Mouse (Mus musculus) gastrocnemius, postnatal 25 days (tissue): ENCODE results near the gene Cerk. TPM values are rescaled to one million over a fixed set of nuclear protein-coding genes. Genes with fewer than 3 reads are reported as not detected.
"Not testable (repeated sequence)": the region's sequence is repeated elsewhere in the genome, so short reads cannot be mapped to it uniquely, and the experiment has no call there.

Source experiments
- DNase-seq: peaks from one replicate; pipeline ENCODE4 v3.0.0; 2022
- total RNA-seq, 2 experiments: library from RNA; stranded (reverse); gene quantifications; 1 replicate in 1 of 2; 2 replicates in 1 of 2; pipeline ENCODE4 v1.2.3; 2021

Gene Cerk
- total RNA-seq, 2 experiments from 2014 or later = 4.6 to 4.9 TPM

DNA sequence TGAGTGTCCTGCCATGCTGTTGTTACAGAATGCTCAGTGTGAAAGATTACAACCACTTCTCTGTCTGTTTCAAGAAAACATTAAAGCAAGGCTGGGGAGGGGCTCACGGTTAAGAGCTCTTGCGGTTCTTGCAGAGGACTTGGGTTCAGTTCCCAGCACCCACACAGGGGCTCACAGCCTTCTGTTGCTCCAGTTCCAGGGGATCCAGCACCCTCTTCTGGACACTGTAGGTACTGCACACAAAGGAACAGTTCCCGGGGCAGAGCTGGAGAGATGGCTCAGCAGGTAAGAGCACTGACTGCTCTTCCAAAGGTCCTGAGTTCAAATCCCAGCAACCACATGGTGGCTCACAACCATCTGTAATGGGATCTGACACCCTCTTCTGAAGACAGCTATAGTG lies 24.1 kb downstream of the Cerk start:
- DNase-seq = not testable (repeated sequence)

DNA sequence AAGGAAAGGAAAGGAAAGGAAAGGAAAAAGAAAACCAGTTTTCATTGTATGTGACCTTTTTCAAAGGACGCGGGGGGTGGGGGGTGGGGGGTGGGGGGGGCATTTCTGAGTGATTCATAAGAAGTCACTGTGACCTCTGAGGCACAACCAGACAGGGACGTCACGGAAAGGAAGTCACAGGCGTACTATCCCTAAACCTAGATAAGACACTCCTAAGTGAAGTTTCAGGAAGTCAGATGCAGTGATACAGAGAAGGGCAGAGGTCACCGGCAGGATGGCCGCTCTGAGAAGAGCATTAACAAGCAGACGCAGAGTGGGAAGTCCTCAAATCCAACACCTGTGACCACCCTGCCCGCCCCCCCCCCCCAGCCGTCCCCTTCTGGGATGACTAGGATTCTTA lies 25.0 kb downstream of the Cerk start:
- DNase-seq = no peak

DNA sequence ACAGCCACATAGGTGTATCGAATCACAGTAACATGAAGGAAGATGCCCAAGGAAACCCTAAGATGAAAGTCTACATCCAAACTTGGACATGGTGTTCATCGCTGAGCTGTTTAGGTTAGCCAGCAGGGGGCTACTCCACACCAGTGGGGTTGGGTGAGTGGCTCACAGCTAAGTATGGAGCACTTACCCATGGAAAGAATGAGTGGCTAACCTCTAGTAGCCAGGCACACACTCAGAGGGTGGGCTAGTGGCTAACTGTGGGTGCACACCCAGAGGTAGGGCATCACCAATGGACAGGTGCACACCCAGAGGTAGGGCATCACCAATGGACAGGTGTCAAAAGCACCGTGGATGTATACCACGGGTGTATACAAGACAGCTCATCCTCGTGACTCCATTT lies 26.2 kb downstream of the Cerk start:
- no peak for DNase-seq

DNA sequence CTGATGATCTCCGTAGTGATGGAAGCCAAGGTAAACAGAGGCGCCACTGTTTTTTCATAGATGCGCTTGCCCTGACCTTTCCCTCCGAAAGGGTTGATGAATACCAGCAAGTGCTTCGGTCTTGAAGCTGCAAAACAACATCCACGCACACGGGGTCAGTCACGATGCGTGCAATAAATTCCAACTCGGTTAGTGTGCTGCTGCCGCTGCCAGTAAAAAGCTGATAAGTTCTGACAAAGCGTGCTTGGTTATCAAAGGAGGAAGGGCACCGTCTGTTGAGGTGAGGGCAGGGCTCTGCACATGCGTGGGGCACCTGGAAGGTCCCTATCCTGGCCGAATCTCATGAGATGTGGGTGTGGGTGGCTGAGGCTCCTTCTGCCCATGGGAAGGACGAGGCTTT lies 26.8 kb downstream of the Cerk start:
- DNase-seq = no peak

DNA sequence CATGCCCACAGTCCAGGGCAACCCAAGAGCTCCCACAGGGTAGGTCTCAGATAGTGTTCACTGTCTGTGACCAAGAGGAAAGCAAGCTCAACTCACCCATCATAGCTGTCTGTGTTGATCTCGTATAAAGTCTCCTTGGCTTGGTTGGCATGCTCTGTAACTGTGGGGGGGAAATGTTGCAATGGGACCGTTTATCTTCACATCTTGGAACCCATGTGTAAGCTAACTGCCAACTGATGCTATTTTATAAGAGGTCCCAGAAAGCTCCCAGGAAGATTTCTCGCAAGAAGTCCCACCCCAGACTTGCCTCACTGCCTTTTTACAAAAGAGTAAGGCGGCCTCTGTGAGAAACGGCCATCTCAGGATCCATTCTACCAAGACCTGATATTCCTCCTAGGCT lies 29.4 kb downstream of the Cerk start:
- no peak for DNase-seq

DNA sequence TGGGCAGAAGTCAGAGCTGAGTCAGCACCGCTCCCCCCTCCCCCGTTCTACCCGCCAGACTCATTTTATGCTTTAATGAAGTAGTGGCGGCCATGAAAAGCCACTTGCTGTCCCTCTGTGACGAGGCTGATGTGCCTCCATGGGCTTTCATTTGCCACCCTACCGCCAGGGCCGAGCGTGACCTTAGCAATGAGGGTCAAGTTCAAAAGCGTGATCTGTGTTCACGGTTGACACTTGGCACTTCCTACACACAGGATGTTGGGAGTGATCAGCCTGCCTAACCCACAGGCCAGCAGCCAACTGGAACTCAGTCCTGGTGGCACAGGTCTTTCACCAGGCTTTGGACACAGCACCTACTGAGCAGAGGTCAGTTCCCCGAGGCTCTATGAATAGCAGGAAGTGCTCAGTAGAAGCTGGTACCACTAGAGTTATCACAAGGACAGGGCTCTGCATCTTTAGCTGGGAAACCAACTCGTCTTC lies 32.4 kb downstream of the Cerk start:
- no peak for DNase-seq

DNA sequence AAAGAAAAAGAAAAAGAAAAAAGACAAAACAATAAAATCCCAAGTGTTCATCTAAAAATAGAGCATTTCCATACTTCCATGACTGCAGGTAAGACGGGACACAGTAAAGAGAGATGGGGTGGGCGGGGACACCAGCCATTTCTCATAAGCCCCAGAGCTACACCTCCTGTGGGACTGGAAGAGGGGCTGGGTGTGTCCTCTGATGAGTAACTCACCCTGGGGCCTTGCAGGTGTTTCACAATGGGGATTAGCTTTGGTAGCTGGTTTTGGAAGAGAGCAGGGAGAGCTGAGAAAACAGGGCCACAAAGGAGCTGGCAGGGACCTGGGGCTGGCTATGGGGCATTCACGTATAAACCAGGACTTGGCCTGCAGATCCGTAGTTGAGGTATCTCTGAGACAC lies 35.3 kb downstream of the Cerk start:
- DNase-seq = no peak

DNA sequence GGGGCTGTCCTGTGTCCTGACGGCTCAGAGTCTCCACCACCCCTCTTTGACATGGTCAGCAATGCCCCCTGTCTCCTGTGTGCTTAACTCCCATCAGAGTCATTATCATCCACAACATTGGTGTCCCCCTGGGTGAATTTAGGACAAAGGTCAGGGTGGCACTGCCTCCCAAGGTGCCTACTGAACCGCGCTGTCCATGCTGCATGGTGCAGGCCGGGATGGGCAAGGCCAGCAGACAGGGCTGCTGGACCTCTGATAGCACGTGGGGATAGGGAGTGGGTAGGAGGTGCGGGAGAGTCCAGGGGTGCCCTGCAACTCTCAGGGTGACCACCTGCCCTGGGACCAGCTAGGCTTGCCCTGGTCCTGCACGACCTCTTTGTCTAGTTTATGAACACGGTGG lies 39.0 kb downstream of the Cerk start:
- DNase-seq = no peak

DNA sequence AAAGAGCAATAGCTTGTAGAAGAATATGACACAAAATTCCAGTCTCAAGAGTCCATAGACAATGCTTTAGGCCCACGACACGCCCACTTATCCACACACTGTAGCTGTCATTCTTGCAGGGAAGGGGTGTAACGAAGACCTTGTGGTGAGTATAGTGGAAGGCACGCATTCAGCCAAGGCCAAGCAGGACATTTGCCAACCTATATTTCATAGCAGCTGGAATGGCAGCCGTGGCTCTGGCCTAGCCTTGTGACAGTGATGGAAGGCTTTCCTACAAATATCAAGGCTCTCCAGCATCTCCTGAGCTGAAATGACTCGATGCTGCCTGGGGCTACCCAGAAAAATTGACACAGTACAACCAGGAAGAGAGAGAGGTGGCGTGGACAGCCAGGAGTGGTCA lies 40.9 kb downstream of the Cerk start:
- no peak for DNase-seq

DNA sequence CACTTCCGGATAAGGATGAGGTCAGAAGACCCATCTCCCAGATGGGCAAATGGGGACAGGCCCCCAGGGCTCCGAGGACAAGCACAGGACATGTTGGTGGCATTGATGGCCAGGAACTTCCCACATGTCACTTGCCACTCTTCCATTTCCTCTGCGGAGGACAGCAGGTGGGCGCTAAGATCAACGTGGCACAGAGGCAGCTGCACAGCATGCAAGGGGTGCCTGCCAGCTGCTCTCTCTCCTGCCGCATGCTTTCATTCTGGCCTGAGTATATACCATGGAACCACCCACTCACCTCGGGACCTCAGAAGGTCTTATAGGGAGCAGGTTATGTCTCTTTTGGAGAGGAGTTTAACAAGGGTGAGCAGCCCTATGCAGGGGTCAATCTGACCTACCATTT lies 41.4 kb downstream of the Cerk start:
- DNase-seq = no peak

DNA sequence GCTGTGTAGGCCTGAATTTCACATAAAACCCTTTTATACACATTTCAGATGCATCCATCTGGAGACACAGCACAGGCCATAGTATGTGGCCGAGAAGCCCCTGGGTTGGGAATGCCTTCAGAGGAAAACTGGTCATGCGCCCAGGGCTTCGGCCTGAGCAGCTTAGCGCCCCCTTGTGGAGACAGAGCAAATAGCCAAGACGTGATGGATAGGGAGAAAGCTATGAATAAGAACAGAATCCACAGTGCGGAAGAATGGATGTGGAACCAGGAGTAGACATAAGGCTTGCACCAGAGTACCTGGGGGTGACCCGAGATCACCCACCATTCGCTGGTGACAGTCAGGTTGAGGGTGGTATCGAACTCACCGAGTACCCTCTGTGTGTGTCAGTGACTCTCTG lies 45.6 kb downstream of the Cerk start:
- no peak for DNase-seq

DNA sequence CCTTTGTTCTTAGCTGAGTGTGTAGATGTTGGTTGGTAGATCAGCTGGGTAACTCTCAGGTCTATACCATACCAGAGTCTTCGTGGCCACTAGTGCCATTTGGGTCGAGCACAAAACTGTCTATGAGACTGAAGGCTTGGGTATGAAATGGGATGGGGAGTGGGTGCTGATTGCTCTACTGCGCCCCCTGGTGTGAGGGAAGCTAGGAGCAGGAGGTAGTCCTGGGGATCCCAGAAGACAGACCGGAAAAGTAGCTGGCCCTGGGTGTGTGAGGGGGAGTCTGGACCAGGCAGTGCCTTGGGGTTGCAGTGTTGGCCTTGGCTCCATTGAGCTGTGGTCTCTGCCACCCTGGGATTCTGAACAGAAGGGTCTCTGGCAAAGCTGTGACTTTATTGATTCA lies 48.3 kb downstream of the Cerk start:
- no peak for DNase-seq

DNA sequence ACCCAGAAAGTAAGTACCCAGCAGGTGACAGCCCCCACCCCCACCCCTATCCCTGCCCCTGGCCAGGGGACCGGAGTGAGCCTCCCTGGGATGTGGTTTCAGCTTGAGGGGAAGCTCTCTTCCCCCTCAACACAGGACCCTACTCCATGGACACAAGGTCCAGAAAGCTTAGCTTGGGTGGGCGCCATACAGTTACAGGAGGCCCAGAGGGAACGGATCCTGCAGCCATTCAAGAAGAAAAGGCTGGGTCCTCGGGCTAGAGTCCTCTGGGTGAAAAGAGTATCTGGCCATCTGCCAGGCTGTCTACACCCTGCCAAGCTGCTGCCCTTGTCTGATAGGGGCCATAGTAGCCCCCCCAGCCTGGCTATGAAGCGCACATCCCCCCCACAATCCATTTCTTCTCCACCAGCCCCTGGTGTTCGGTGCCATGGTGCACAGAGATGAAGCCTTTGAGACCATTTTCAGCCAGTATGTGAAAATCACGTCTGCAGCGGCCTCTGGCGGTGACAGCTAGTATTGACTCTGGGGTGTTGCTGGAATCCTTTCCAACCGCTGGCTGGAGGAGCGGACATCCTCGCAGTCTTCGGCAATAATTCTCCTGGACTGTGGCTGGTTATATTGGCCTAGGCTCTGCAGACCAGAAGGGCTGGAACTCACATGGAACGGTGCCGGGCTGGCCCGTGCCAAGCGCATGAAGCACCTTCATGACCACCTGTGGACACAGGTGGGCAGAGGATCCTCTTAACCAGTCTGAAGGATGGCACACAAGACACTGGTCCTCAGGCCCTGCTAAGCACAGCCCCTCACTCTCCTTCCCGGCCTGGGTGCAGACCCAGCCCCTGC lies 50.8 kb downstream of the Cerk start:
- DNase-seq = peak; percentile 66

DNA sequence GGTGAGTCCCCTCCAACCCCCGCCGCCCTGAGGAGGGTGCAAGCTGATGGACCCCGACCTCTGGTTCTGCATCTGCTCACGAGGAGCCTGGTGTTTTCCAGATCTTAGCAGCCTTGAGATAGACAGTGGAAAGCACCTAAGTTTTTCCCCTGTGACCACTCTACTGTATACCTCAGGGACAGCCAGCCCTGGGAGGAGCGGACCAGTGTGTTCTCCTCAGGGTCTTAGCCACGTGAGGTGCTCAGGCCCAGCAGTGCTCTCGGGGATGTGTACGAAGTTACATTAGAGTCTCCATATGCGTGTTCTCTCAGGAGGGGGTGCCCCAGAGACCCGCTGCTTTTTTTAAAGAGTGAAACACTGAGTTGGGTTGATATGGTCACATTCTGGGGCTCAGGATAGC lies 55.3 kb downstream of the Cerk start:
- no peak for DNase-seq

DNA sequence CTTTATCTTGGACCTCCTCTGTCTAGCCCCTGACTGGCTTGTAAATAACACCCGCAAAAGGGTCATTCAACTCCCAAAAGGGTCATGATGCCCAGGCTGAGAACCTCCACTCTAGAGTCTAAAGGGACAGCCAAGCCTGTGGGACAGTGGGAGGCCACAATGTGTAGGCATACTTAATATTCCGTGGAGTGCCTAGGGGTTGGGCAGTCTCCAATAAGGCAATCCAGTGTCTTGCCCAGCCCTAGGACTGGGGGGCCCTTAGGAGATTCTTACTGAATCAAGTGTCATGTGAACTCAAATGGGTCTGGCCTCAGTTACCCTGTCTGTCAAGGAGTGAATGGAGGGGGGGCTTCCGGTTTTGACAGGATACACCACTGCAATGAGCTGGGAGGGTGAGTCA lies 56.9 kb downstream of the Cerk start:
- DNase-seq = no peak

DNA sequence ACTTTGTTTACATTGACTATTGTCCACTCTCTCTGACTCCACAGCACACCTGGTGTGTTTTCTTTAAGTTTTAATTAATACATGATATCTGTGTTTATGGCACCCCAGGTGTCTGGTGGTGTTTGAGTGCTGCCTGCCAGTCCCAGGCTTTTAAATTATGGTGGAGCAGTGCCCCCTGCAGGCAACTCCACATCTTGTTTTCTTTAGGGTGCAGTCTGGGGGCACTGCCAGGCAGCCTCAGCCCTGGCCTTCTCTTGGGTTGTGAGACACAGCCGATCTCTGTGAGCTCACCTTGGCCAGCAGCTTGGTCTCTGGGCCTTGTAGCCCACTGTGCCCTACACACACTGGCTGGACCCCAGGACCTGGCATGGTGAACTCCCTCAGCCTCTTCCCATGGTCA lies 61.6 kb downstream of the Cerk start:
- DNase-seq = peak; percentile 68

DNA sequence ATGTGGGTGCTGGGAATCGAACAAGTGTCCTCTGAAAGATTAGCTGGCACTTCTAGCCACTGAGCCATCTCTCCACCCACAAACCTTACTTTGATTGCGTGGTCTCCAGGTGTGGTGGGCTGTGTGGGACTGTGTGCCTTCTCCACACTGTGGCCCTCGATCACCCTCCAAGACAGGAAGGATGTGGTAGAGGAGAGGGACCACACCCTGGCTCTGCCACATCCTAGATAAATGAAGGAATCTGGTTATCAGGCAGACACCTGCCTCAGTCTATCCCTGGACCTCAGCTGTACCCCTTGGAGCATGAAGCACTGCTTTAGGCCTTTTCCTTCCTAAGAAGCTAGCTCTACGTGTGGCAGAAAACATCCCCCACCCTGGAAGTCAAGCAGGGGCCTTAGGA lies 62.5 kb downstream of the Cerk start:
- no peak for DNase-seq

DNA sequence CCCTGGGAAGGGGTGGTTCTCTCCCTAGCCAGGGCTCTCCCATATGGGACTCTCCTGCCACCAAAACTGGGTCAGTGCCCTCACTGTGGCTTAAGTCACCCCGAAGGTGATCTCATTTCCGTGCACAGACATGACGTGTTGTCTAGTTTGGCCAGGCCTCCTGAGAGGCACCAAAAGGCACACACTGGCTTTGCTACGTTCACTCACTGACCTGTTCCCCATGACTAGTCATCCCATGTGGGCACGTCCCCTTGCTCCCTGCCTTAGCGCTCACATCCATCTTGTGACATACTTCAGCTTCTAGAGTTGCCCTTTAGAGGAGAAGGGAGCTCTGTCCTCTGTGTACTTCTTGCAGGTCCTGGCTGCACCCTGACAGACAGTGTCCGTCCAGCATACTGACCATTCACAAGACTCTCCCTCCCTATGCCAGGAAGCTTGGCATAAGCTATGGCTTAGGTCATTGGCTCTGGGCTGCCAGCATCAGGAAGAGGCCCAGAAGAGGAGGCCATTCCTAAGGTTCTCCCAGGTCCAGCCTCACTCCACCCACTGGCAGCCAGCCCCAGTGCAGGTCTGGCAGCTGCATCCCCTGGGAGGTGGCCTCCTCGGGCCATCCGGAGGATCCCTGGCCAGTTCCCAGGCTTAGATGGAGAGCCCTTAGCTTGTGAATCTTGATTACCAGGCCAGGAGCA lies 63.5 kb downstream of the Cerk start:
- peak; percentile 82 for DNase-seq

DNA sequence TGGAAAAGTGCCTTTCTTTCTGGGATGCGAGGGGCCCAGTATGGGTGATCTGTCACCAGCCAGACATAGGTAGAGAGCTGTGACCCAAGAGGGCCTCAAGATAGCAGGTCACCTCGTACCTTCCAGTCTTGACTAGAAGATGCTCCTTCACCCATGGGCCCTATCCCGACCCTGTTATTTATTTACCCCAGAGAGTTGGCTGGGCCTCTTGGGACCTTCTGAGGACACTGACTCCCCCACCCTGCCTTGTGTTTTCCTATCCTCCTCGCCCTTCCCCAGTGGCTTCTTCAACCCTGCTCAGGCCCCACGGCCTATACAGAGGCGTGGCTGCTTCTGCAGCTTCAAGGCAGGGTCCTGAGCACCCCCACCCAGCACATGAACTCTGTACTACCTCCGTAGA lies 66.8 kb downstream of the Cerk start:
- no peak for DNase-seq

DNA sequence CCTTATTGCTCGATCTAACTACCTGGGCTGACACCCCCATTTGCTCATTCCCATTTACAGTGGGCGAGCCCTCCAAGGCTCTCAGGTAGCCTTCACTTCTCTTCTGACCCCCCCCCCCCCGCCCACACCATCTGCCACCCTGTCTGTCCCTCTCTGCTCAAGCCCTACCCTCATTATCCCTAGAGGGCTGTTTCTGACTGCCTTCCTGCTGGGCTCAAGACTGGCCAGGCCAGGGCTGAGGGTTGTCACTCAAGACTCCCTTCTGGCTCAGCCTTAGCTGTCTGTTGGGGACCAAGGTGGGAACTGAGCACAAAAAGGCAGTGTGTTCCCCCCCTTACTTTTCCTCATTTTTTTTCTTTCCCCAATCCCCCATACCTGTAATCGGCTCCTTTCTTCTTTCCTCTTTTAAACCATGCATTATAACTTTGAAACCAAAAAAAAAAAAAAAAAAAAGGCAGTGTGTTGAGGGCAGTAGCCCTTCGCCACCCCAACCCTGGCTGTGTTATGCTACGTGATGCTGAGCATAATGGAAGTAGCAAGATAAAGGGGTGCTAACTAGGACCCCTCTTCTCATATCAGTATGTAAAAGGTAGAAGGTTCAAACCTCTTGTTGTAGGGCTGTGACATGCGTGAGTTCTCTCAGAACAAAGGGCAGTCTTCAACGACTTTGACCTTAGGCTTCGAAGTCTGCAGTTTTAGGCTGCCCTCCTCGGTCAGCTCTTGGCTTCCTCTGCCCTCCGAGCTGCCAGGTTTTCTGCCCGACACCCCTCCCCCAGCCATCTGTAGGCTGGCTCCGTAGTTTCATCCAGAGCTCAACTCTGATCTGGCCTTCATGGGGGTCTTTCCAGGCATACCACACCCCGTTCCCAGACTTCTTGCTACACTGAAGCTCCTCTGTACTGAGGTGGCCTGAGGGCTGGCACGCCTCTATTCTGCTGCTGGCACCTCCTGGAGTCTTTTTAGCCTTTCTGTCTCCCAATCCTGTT lies 68.5 kb downstream of the Cerk start:
- no peak for DNase-seq

DNA sequence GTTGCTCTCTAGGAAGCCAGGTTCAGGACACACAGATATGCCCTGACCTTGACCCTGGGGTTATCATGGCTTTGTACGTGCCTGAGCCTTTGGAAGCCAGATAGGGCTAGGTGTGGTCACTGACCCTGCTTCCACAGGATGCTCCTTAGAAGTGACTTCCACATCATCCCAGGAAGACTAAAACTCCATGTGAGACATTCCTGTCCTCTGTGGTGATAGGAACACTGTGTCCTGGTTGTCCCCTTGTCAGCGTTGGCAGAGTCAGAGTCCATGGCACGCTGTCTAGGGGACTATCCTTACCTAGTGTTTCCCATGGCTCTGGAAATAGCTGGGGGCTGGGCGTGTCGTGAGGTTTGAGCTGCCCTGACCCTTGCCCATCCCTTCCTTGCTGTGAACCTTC lies 69.5 kb downstream of the Cerk start:
- DNase-seq = no peak

DNA sequence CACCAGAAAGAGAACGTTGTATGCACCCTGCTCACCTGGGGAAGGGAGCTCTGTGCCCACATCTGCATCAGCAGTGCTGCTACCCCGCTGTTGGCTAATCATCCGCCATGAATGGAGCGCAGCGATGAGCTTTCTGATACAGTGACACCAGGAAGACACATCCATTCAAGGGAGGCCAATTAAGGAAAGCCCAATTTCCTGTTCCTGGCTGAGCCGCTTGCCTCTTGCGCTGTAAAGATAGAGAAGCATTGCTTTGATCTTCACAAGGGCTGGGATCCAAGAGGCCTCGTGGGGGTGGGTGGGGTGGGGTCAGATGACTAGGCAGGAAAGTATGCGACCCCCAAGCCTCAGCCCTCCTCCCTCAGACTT lies 72.6 kb downstream of the Cerk start:
- no peak for DNase-seq
